Mouse (Mus musculus) intestine, postnatal 0 days (tissue): ENCODE results near the gene Scrg1. TPM values are rescaled to one million over a fixed set of nuclear protein-coding genes. Genes with fewer than 3 reads are reported as not detected.

Source experiments
- ATAC-seq: fragments of 200-750 bp; cut with Nextera tagmentation; 2 replicates; pipeline ENCODE4 v1.8.0; 2017; ENCODE audit warnings: mild to moderate bottlenecking, moderate TSS enrichment, moderate library complexity
- H3K27ac ChIP-seq: fragments of 300-500 bp; sonication (generic); 2 replicates; pipeline ENCODE4 v1.5.1; 2014; ENCODE audit warnings: mild to moderate bottlenecking, low read depth, low read length, moderate library complexity
- H3K27me3 ChIP-seq: fragments of 300-500 bp; sonication (generic); replicated peaks from 2 replicates; pipeline ENCODE4 v1.6.1; 2014; ENCODE audit warnings: low read length, mixed read lengths; ENCODE audit not compliant: control insufficient read depth, insufficient read depth
- H3K36me3 ChIP-seq: fragments of 300-500 bp; sonication (generic); 2 replicates; pipeline ENCODE4 v1.6.1; 2014; ENCODE audit warnings: mild to moderate bottlenecking, moderate library complexity; ENCODE audit not compliant: control insufficient read depth, insufficient read depth
- H3K4me1 ChIP-seq: fragments of 300-500 bp; sonication (generic); replicated peaks from 2 replicates; pipeline ENCODE4 v1.6.1; 2014; ENCODE audit warnings: antibody characterized with exemption, low read length, mixed read lengths; ENCODE audit not compliant: control insufficient read depth, insufficient read depth
- H3K4me2 ChIP-seq: fragments of 300-500 bp; sonication (generic); replicated peaks from 2 replicates; pipeline ENCODE4 v1.6.1; 2014; ENCODE audit warnings: low read depth, mild to moderate bottlenecking, moderate library complexity
- H3K4me3 ChIP-seq: fragments of 300-500 bp; sonication (generic); 2 replicates; pipeline ENCODE4 v1.5.1; 2014; ENCODE audit warnings: low read depth, low read length
- H3K9ac ChIP-seq: fragments of 300-500 bp; sonication (generic); 2 replicates; pipeline ENCODE4 v1.6.1; 2014; ENCODE audit warnings: mild to moderate bottlenecking, low read depth, low read length
- H3K9me3 ChIP-seq: fragments of 300-500 bp; sonication (generic); 2 replicates; pipeline ENCODE4 v1.6.1; 2016; ENCODE audit warnings: mixed run types; ENCODE audit not compliant: control insufficient read depth
- CTCF ChIP-seq: sonication (generic); IDR thresholded peaks from 2 replicates; pipeline ENCODE4 v1.5.1; 2016; ENCODE audit warnings: low read depth, mild to moderate bottlenecking, control low read depth, antibody characterized with exemption, moderate library complexity
- WGBS: fragments of 180-500 bp; shearing (Covaris S2); extraction: QIAGEN DNeasy Blood & Tissue Kit; methylation state at CpG from one replicate; pipeline ENCODE4 v1.1.7; 2014; 5-methylcytosine and 5-hydroxymethylcytosine counted together
- polyA plus RNA-seq: library from polyadenylated mRNA; unstranded; fragments of >200 nt; fragmentation: Nextera tagmentation; extraction: Ambion mirVana; gene quantifications from 2 replicates; pipeline ENCODE4 v1.2.1, GENCODE M21; 2015

Gene Scrg1
- 0.74 and 0.98 TPM in 2 replicates for polyA plus RNA-seq

DNA sequence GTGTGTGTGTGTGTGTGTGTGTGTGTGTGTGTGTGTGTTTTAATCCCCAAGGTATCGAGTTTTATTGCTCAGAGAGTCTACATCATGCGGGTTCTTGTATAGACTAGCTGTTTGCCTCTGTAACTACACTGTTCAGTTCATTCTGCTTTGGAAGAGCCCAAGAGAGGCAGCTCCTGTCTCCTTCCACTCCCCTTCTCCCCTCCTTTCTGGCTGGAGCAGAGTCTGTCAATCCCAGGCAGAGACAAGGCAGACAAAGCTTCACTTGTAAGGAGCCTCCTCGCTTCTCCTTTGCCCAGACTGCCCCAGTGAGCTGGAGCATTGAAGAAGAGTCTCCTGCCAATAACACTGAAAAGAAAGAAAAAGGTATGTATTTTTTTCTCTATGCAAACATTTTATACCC, at the start of gene Scrg1:
Gene Scrg1, plus strand, starts transcription at position 159 of the 400 bp plus-strand sequence.
- TF ChIP-seq CTCF: no peak
- Histone ChIP-seq H3K4me2 (no peak within 1 kb of the TSS), H3K9me3 (no peaks in the 10 kb centered on the region), H3K9ac (no peak within 1 kb of the TSS), H3K27ac (no peak within 1 kb of the TSS), H3K27me3 (no peaks in the 10 kb centered on the region), H3K36me3 (no peaks in the 10 kb centered on the region), H3K4me1 (no peaks in the 10 kb centered on the region), H3K4me3 (no peak within 1 kb of the TSS)
- 73% methylated on average over 3 of the region's 3 CpGs for WGBS
- no peak for ATAC-seq

DNA sequence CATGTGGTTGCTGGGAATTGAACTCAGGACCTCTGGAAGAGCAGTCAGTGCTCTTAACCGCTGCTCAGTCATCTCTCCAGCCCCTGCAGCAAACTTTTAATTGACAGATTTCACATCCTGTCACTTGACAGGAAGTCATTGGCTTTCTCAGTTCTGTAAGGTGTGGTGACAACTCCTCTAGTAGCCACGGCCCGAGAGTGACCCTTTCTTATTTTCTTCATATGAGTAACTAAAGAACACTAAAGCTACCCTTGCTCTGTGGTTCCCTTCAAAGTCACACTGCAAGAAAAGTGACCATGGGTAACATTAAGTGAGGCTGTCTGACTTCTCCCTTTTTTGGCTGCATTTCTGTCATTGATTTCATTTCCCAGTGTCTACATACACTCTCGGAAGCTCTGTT, 49.4 kb upstream of the Scrg1 start:
- 85% methylated on average over 4 of the region's 4 CpGs for WGBS
- ATAC-seq: no peak
- TF ChIP-seq CTCF: no peak
- Histone ChIP-seq H3K27ac (no peak overlapping the region), H3K4me3 (no peak overlapping the region), H3K9ac (no peak overlapping the region), H3K9me3 (no peaks in the 10 kb centered on the region), H3K4me1 (0 out of 2 replicates have a peak, but pooled peaks cover 7% of the 10 kb centered on the region), H3K36me3 (no peaks in the 10 kb centered on the region), H3K4me2 (no peak overlapping the region), H3K27me3 (peaks cover 9% of the 10 kb centered on the region; the same call in 1 of the 2 replicates)

DNA sequence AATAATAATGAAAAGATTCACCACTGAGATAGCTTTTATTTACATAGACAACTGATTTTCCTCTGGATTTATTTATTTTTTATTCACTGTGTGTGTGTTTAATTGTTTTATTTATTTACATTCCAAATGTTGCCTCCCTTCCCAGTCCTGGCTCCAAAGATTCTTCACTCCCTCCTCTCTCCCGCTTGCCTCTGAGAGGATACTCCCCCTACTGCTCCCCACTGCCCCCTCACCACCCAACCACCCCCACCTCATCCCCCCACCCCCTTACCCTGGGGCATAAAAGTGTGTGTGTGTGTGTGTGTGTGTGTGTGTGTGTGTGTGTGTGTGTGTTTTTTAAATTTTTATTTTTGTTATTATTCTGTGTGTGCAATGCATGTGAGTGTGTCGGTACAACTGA, 46.4 kb upstream of the Scrg1 start:
- no peak for TF ChIP-seq CTCF
- ATAC-seq: no peak

DNA sequence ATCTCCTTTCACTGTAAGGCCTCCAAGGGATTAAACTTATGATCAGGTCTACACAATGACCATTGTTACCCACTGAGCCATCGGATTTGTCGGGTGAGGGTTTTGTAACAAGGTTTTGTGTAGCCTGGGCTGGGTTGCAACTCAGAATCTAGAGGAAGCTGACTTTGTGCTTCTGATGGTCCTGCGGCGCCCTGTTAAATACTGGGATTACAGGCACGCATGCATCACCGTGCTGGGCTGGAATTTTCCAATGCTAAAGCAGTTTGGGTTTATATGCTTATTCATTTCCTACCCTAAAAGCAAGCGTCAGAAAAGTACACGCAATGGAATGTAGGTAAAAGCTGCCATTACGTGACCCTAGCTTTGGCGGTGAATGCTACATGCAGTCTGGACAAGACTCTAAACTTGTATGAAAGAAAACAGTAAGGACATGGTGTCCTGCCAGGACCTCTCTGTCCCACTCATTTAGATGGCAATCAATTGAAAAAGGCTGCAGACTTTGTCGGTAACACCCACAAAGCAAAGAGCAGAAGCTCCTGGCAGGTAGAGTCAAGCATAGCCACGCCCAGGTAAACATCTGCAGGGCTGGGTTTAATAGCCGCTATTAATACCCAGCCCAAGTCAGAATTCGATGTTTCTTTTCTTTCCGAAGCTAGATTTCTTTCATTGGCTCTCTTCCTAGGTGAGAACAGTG, 45.8 kb upstream of the Scrg1 start:
- Histone ChIP-seq H3K27me3 (peaks cover 12% of the 10 kb centered on the region; the same call in 1 of the 2 replicates), H3K4me1 (0 out of 2 replicates have a peak, but pooled peaks cover 7% of the 10 kb centered on the region), H3K36me3 (no peaks in the 10 kb centered on the region), H3K9ac (no peak overlapping the region), H3K4me3 (peak overlapping the region; percentile 26), H3K4me2 (peak overlapping the region; percentile 59), H3K27ac (no peak overlapping the region), H3K9me3 (no peaks in the 10 kb centered on the region)
- WGBS: 20% methylated on average over 15 of the region's 15 CpGs
- ATAC-seq: peak; percentile 41; the same call in 1 of the 2 replicates
- no peak for TF ChIP-seq CTCF

More for the DNA sequence above, 46.4 kb upstream of the Scrg1 start:
- no peak overlapping the region for H3K9ac ChIP-seq
- H3K27ac ChIP-seq: no peak overlapping the region
- H3K4me2 ChIP-seq: no peak overlapping the region
- H3K36me3 ChIP-seq: no peaks in the 10 kb centered on the region
- H3K27me3 ChIP-seq: peaks cover 12% of the 10 kb centered on the region; the same call in 1 of the 2 replicates
- 0 out of 2 replicates have a peak, but pooled peaks cover 7% of the 10 kb centered on the region for H3K4me1 ChIP-seq
- no peak overlapping the region for H3K4me3 ChIP-seq
- H3K9me3 ChIP-seq: no peaks in the 10 kb centered on the region
- 53% methylated on average over 2 of the region's 2 CpGs for WGBS

DNA sequence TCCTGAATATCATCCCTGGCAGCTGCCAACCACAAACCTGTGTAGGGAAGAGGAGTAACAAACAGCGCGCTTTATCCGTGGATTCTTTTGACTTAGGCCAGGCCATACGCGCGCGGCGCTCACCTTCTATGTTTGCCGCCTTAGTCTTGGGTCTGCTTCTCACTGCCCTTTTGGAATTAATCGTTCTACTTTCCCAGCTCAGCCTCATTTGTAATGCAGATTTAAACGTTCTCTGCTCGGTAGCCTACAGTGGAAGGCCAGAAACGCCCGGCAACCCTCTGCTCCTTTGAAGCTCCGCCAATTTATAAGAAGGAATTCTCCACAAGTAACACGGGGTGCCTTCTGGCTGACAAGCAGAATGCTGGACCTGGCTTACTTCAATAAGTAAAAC, 45.3 kb upstream of the Scrg1 start:
- Histone ChIP-seq H3K36me3 (no peaks in the 10 kb centered on the region), H3K27me3 (peaks cover 16% of the 10 kb centered on the region; the same call in 1 of the 2 replicates), H3K9ac (no peak overlapping the region), H3K4me1 (0 out of 2 replicates have a peak, but pooled peaks cover 7% of the 10 kb centered on the region), H3K4me2 (peak overlapping the region; percentile 59), H3K27ac (no peak overlapping the region), H3K9me3 (no peaks in the 10 kb centered on the region), H3K4me3 (peak overlapping the region; percentile 26)
- WGBS: 11% methylated on average over 16 of the region's 16 CpGs
- no peak for ATAC-seq
- no peak for TF ChIP-seq CTCF

DNA sequence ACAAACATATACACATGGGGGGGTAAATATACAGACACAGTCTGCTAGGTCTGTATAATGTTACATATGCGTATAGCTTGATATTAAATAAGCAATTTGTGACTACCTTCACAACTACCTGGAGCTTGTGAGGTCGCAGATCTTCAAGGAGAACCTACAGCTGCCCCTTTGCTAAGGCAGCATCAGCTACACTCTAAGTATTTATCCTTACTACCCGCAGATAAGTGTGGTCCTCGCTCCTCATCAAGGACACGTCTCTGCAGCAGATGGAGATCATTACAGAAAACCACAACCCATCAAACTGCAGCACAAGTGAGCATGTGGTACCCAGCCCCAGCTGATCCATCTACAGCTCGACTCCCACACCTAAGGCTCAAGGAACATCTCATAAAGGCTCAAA, 44.4 kb upstream of the Scrg1 start:
- no peak overlapping the region for H3K4me2 ChIP-seq
- H3K4me3 ChIP-seq: no peak overlapping the region
- H3K4me1 ChIP-seq: 0 out of 2 replicates have a peak, but pooled peaks cover 7% of the 10 kb centered on the region
- H3K9me3 ChIP-seq: no peaks in the 10 kb centered on the region
- no peaks in the 10 kb centered on the region for H3K36me3 ChIP-seq
- 87% methylated on average over 6 of the region's 6 CpGs for WGBS
- ATAC-seq: no peak
- no peak overlapping the region for H3K9ac ChIP-seq
- no peak for TF ChIP-seq CTCF
- no peak overlapping the region for H3K27ac ChIP-seq
- H3K27me3 ChIP-seq: peaks cover 17% of the 10 kb centered on the region; the same call in 1 of the 2 replicates
